Mouse (Mus musculus) gastrocnemius, adult 2 months (tissue): ENCODE measurements around the gene Prok1. TPM values are rescaled to one million over a fixed set of nuclear protein-coding genes. Genes with fewer than 3 reads are reported as not detected.
A peak's percentile ranks its signal among the peaks of the same experiment; 100 is the strongest.

Experiments used
- DNase-seq: peaks from one replicate; pipeline ENCODE4 v3.0.0; 2022
- H3K27ac ChIP-seq: fragments of 200-600 bp; 2 replicates; pipeline ENCODE4 v1.8.1; 2022; ENCODE audit warnings: mild to moderate bottlenecking
- H3K4me3 ChIP-seq: fragments of 200-600 bp; 2 replicates; pipeline ENCODE4 v1.8.1; 2022; ENCODE audit warnings: mild to moderate bottlenecking, moderate library complexity
- CTCF ChIP-seq: fragments of 200-600 bp; IDR thresholded peaks from 2 replicates; pipeline ENCODE4 v1.8.1; 2022; ENCODE audit warnings: antibody characterized with exemption, mild to moderate bottlenecking, moderate library complexity
- intact Hi-C: fragments of 180-260 bp; cut with DNase I; formaldehyde crosslinking; loops from one replicate; pipeline ENCODE4 v1.15.1; 2025
- total RNA-seq, 2 experiments: library from RNA; stranded (reverse); gene quantifications; 2 replicates each; pipeline ENCODE4 v1.2.3; 2021

The Prok1 gene
- total RNA-seq, 2 experiments from 2014 or later: not detected

DNA sequence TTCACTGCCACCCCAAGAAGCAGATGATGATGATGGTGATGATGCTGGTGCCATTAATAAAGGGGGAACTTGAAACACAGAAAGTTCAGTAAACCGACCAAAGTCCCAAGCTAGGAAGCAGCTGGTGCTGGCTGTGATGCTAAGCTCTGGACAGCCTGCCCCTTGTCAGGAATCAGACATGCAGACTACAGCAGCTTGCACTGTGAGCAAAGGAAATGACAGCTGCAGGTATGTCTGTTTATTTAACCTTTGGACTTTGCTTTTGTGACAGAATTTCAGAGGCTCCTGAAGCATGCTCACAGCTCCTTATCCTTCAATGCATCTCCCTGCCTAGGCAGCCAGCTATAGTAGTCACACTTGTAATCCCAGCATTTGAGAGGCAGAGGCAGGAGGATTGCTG is 9.0 kb downstream of the Prok1 start, which contains the start of gene A630076J17Rik:
Gene A630076J17Rik (plus strand): TSS at position 88 of the 400 bp plus-strand sequence.
- intact Hi-C loops: loop anchor here (5.0 kb wide), 1 partner anchor 142 kb away; no protein-coding TSS in a partner anchor
- Histone ChIP-seq H3K27ac (peak within 1 kb of the TSS; percentile 55), H3K4me3 (no peak within 1 kb of the TSS)
- DNase-seq: no peak
- no peak for TF ChIP-seq CTCF

GRCm38 (mm10) chr3:107229822-107230221 is 9.7 kb downstream of the Prok1 start:
- DNase-seq: no peak
- H3K27ac ChIP-seq: peak overlapping the region; percentile 55
- intact Hi-C loops: loop anchor here (5.0 kb wide), 1 partner anchor 142 kb away; no protein-coding TSS in a partner anchor
- no peak for TF ChIP-seq CTCF
- no peak overlapping the region for H3K4me3 ChIP-seq

GRCm38 (mm10) chr3:107229221-107229620 is 10.3 kb downstream of the Prok1 start:
- DNase-seq: no peak
- no peak for TF ChIP-seq CTCF
- Histone ChIP-seq H3K4me3 (no peak overlapping the region), H3K27ac (no peak overlapping the region)
- intact Hi-C loops: no loop called here

GRCm38 (mm10) chr3:107225820-107226219 is 13.7 kb downstream of the Prok1 start:
- Histone ChIP-seq H3K27ac (peak overlapping the region; percentile 59), H3K4me3 (no peak overlapping the region)
- intact Hi-C loops: no loop called here
- no peak for TF ChIP-seq CTCF
- no peak for DNase-seq

DNA sequence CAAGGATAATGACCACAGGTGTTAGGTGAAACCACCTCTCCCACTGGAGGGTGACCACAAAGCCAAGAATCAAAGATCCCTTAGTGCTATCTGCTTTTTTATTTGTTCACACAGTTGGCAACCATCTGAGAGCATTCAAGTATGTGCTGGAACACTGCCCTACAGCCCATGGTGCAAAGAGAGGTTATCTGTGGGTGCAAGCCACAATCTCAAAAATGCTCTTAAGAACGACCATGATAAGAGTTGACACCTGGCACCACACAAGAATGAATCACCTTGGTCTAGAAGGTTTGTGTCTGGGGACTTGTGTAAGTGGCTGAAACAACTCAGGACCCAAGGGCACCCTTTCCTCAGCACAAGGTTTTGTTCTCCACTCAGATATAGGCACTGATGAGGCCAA is 16.3 kb downstream of the Prok1 start:
- no peak for DNase-seq
- intact Hi-C loops: no loop called here
- H3K4me3 ChIP-seq: no peak overlapping the region
- no peak for TF ChIP-seq CTCF
- no peak overlapping the region for H3K27ac ChIP-seq

DNA sequence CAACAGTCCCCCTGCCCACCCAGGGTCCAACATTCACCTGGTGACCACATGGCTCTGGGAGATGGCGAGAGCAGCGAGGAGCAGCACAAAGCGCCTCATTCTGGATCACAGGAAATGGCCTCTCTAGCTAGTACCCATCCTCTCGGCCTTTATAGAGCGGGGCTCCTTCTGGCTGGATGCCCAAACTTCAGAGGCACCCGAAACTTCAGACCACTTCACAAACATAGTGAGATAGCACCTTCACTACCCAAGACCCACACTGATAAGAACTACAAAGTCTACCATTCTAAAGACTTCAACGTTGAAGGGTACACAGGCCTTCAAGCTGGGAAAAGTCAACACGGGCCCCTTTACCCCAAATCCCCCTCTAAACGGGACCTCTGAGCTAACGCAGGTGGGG is 17.9 kb downstream of the Prok1 start, which contains the start of gene Cym:
Gene Cym (minus strand): TSS at position 125 of the 400 bp plus-strand sequence.
- no peak within 1 kb of the TSS for H3K4me3 ChIP-seq
- H3K27ac ChIP-seq: no peak within 1 kb of the TSS
- intact Hi-C loops: no loop called here
- DNase-seq: no peak
- TF ChIP-seq CTCF: no peak

DNA sequence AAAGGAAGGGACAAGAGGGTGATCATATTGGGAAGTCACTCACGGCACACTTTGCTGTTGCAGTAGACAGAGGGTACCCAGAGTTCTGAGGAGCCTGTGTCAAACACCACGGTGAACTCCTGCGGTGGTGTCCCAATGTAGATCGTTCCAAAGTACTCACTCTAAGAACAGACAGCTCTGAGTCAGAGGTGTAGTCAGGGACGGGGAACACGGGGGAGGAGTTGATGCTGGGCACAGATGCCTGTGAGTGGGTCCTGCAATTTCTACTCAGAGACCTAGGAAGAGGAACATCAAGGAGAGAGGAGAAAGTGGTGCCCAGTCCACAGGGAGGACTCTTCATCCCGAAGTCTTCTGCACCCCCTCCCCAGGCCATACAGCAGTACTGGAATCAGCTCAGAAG is 20.9 kb downstream of the Prok1 start:
- TF ChIP-seq CTCF: no peak
- H3K27ac ChIP-seq: no peak overlapping the region
- DNase-seq: no peak
- intact Hi-C loops: no loop called here
- no peak overlapping the region for H3K4me3 ChIP-seq

- no peak for TF ChIP-seq CTCF
- no peak for DNase-seq
- intact Hi-C loops: no loop called here
- Histone ChIP-seq H3K27ac (no peak overlapping the region), H3K4me3 (no peak overlapping the region)
Measured at GRCm38 (mm10) chr3:107217101-107217480, 22.4 kb downstream of the Prok1 start.

- Histone ChIP-seq H3K27ac (no peak overlapping the region), H3K4me3 (no peak overlapping the region)
- TF ChIP-seq CTCF: no peak
- no peak for DNase-seq
- intact Hi-C loops: no loop called here
Measured at GRCm38 (mm10) chr3:107216400-107217100, 23.0 kb downstream of the Prok1 start.

DNA sequence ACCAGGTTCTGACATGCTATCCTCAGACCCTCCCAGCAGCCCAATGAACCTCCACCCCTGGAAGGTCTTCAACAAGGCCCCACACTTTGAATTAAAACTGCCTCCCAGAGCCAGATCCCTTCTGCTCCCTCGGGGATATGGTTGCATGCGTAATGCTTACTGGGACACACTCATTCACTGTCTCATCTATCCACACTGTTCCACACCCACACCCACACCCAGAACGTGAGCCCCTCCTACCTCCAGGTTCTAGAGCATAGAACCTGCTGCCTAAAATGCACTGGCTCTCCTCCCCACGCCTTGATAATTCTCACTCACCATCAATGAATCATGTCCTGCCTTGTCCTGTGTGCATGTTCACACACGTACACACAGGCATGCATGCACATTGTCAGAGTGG is 24.9 kb downstream of the Prok1 start:
- Histone ChIP-seq H3K27ac (no peak overlapping the region), H3K4me3 (no peak overlapping the region)
- intact Hi-C loops: no loop called here
- TF ChIP-seq CTCF: no peak
- DNase-seq: no peak

DNA sequence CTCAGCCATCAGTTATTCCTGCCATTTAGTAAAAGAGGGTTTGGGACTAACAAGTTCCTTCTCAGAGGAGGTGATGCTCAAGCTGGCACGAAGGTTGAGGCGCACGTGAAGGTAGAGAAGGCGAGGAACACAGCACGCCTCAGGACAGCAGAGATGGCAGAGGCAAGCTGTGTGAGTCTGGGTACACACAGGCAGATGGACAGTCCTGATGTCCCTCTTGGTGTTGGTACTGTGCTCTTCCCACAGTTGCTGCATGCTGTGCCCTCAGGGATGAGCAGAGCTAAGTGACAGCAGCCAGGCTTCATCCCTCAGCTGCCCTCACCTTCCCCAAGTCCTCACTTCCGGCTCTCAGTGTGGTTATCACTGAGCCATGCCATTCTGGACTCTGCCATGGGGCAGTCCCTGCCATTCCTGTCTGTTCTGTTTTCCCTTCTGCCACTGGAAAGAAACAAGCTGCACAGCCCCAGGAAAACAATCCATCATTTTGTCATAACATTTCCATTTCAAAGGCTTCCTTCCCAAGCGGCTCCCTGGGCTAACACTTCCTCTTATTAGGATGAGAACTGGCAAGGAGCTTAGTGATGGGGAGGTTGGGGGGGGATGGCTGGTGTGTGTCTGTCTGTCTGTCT is 31.8 kb downstream of the Prok1 start:
- no peak overlapping the region for H3K4me3 ChIP-seq
- H3K27ac ChIP-seq: no peak overlapping the region
- TF ChIP-seq CTCF: no peak
- DNase-seq: no peak
- intact Hi-C loops: loop anchor here (2.0 kb wide), 2 partner anchors 67 to 263 kb away; no protein-coding TSS in a partner anchor

- Histone ChIP-seq H3K27ac (peak overlapping the region; percentile 64), H3K4me3 (no peak overlapping the region)
- intact Hi-C loops: loop anchor here (2.0 kb wide), 2 partner anchors 68 to 264 kb away; no protein-coding TSS in a partner anchor
- DNase-seq: no peak
- no peak for TF ChIP-seq CTCF
Measured at GRCm38 (mm10) chr3:107206490-107207150, 32.9 kb downstream of the Prok1 start.

GRCm38 (mm10) chr3:107205994-107206393 is 33.5 kb downstream of the Prok1 start:
- Histone ChIP-seq H3K27ac (peak overlapping the region; percentile 64), H3K4me3 (no peak overlapping the region)
- intact Hi-C loops: loop anchor here (2.0 kb wide), 2 partner anchors 69 to 265 kb away; no protein-coding TSS in a partner anchor
- peak; percentile 80 for DNase-seq
- peak; percentile 96; the same call in 1 of the 2 replicates for TF ChIP-seq CTCF
